Mouse (Mus musculus) embryonic fibroblast, embryonic 13.5 days (primary cell): Measurements from ENCODE around the gene Gm20388.
"Not testable (repeated sequence)": the region's sequence is repeated elsewhere in the genome, so short reads cannot be mapped to it uniquely, and the experiment has no call there.

Experiments
- CTCF ChIP-seq: IDR thresholded peaks from 2 replicates; pipeline ENCODE4 v1.5.1; 2011; ENCODE audit warnings: mild to moderate bottlenecking, control low read depth, low read length, moderate library complexity, borderline replicate concordance; ENCODE audit not compliant: insufficient read depth
- POLR2A ChIP-seq: IDR thresholded peaks from 2 replicates; pipeline ENCODE4 v1.6.1; 2011; ENCODE audit warnings: low read depth, mild to moderate bottlenecking, control low read depth, low read length, moderate library complexity

DNA sequence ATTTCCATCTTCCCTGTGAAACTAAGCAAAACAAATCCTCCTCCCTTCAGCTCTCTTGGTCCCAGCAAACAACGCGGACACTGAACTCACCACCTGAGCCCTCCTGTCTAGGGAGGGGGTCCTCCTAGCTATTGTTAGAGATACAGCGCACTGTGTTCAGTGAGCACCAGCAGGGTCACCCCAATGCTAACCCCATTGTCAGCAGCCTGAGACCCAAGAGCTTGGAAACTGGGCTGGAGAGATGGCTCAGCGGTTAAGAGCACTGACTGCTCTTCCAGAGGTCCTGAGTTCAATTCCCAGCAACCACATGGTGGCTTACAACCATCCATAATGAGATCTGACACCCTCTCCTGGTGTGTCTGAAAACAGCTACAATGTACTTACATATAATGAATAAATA lies 3898.7 kb downstream of the Gm20388 start:
- not testable (repeated sequence) for TF ChIP-seq POLR2A, CTCF
